Mouse (Mus musculus): Measurements from ENCODE around the gene Ccdc124. TPM values are rescaled to one million over a fixed set of nuclear protein-coding genes. Genes with fewer than 3 reads are reported as not detected.

Ccdc124 gene
- polyA plus RNA-seq, 1 experiment from 2014 or later: 173 TPM

- Histone ChIP-seq H3K9me3 (no peaks in the 10 kb centered on the region), H3K36me3 (replicated peaks) (no peaks in the 10 kb centered on the region), H3K4me1 (peaks cover 20% of the 10 kb centered on the region), H3K4me3 (no peak overlapping the region), H3K27me3 (replicated peaks; ENCODE audit: low read depth, poor library complexity, severe bottlenecking) (0 out of 2 replicates have a peak, but pooled peaks cover 9% of the 10 kb centered on the region), H3K27ac (replicated peaks) (no peak overlapping the region)
- 47% methylated on average over 2 of the region's 2 CpGs for WGBS
- DNase-seq (ENCODE audit: low spot score): peak; percentile 8
These were observed 4.4 kb upstream of the Ccdc124 start for GRCm38 (mm10) chr8:70878178-70878577.

GRCm38 (mm10) chr8:70876382-70876781 is 2.6 kb upstream of the Ccdc124 start:
- Histone ChIP-seq H3K27me3 (replicated peaks; ENCODE audit: low read depth, poor library complexity, severe bottlenecking) (0 out of 2 replicates have a peak, but pooled peaks cover 9% of the 10 kb centered on the region), H3K36me3 (replicated peaks) (no peaks in the 10 kb centered on the region), H3K4me3 (no peak overlapping the region), H3K9me3 (no peaks in the 10 kb centered on the region), H3K27ac (replicated peaks) (no peak overlapping the region), H3K4me1 (peaks cover 32% of the 10 kb centered on the region)
- DNase-seq (ENCODE audit: low spot score): no peak
- WGBS: 61% methylated on average over 4 of the region's 4 CpGs

- 90% methylated on average over 13 of the region's 13 CpGs for WGBS
- H3K4me1 ChIP-seq: peaks cover 26% of the 10 kb centered on the region
- no peaks in the 10 kb centered on the region for H3K36me3 ChIP-seq (replicated peaks)
- 0 out of 2 replicates have a peak overlapping the region, but pooled peaks have one; percentile 72 for H3K4me3 ChIP-seq
- DNase-seq (ENCODE audit: low spot score): no peak
- H3K27ac ChIP-seq (replicated peaks): peak overlapping the region; percentile 41
- H3K9me3 ChIP-seq: no peaks in the 10 kb centered on the region
- H3K27me3 ChIP-seq (replicated peaks; ENCODE audit: low read depth, poor library complexity, severe bottlenecking): no peaks in the 10 kb centered on the region
These were observed 706 bp upstream of the Ccdc124 start for GRCm38 (mm10) chr8:70874441-70874840.

GRCm38 (mm10) chr8:70872643-70873363 is 932 bp downstream of the Ccdc124 start:
- H3K36me3 ChIP-seq (replicated peaks): peaks cover 9% of the 10 kb centered on the region
- peak overlapping the region; percentile 91 for H3K27ac ChIP-seq (replicated peaks)
- DNase-seq (ENCODE audit: low spot score): no peak
- H3K4me1 ChIP-seq: peaks cover 42% of the 10 kb centered on the region
- H3K4me3 ChIP-seq: peak overlapping the region; percentile 72
- H3K9me3 ChIP-seq: no peaks in the 10 kb centered on the region
- WGBS: 5% methylated on average over 31 of the region's 31 CpGs
- no peaks in the 10 kb centered on the region for H3K27me3 ChIP-seq (replicated peaks; ENCODE audit: low read depth, poor library complexity, severe bottlenecking)

GRCm38 (mm10) chr8:70871195-70871807 is 2.4 kb downstream of the Ccdc124 start:
- WGBS: 87% methylated on average over 5 of the region's 5 CpGs
- peak overlapping the region; percentile 14 for H3K4me3 ChIP-seq
- peaks cover 50% of the 10 kb centered on the region for H3K4me1 ChIP-seq
- no peaks in the 10 kb centered on the region for H3K27me3 ChIP-seq (replicated peaks; ENCODE audit: low read depth, poor library complexity, severe bottlenecking)
- H3K27ac ChIP-seq (replicated peaks): no peak overlapping the region
- peaks cover 16% of the 10 kb centered on the region for H3K36me3 ChIP-seq (replicated peaks)
- no peaks in the 10 kb centered on the region for H3K9me3 ChIP-seq
- no peak for DNase-seq (ENCODE audit: low spot score)

- H3K4me3 ChIP-seq: peak overlapping the region; percentile 49
- peak; percentile 83 for DNase-seq (ENCODE audit: low spot score)
- peak overlapping the region; percentile 80 for H3K27ac ChIP-seq (replicated peaks)
- peaks cover 16% of the 10 kb centered on the region for H3K36me3 ChIP-seq (replicated peaks)
- peaks cover 66% of the 10 kb centered on the region for H3K4me1 ChIP-seq
- H3K27me3 ChIP-seq (replicated peaks; ENCODE audit: low read depth, poor library complexity, severe bottlenecking): no peaks in the 10 kb centered on the region; the same call in 1 of the 2 replicates
- no peaks in the 10 kb centered on the region for H3K9me3 ChIP-seq
- 51% methylated on average over 16 of the region's 16 CpGs for WGBS
These were observed 4.1 kb downstream of the Ccdc124 start for GRCm38 (mm10) chr8:70869601-70870041.

- Histone ChIP-seq H3K9me3 (no peaks in the 10 kb centered on the region), H3K36me3 (replicated peaks) (peaks cover 16% of the 10 kb centered on the region), H3K4me1 (peaks cover 71% of the 10 kb centered on the region), H3K27me3 (replicated peaks; ENCODE audit: low read depth, poor library complexity, severe bottlenecking) (peaks cover 4% of the 10 kb centered on the region; the same call in 1 of the 2 replicates), H3K27ac (replicated peaks) (peak overlapping the region; percentile 80), H3K4me3 (peak overlapping the region; percentile 49)
- WGBS: 39% methylated on average over 5 of the region's 5 CpGs
- no peak for DNase-seq (ENCODE audit: low spot score)
These were observed 4.5 kb downstream of the Ccdc124 start for GRCm38 (mm10) chr8:70869199-70869571.

GRCm38 (mm10) chr8:70868559-70869198 is 5.1 kb downstream of the Ccdc124 start:
- Histone ChIP-seq H3K27ac (replicated peaks) (peak overlapping the region; percentile 80), H3K4me1 (peaks cover 71% of the 10 kb centered on the region), H3K9me3 (no peaks in the 10 kb centered on the region), H3K4me3 (peak overlapping the region; percentile 49), H3K36me3 (replicated peaks) (peaks cover 16% of the 10 kb centered on the region), H3K27me3 (replicated peaks; ENCODE audit: low read depth, poor library complexity, severe bottlenecking) (peaks cover 9% of the 10 kb centered on the region)
- WGBS: 13% methylated on average over 40 of the region's 40 CpGs
- peak; percentile 84 for DNase-seq (ENCODE audit: low spot score)

- H3K4me1 ChIP-seq: peaks cover 78% of the 10 kb centered on the region
- peaks cover 30% of the 10 kb centered on the region for H3K27me3 ChIP-seq (replicated peaks; ENCODE audit: low read depth, poor library complexity, severe bottlenecking)
- H3K36me3 ChIP-seq (replicated peaks): peaks cover 16% of the 10 kb centered on the region
- no peaks in the 10 kb centered on the region for H3K9me3 ChIP-seq
- H3K27ac ChIP-seq (replicated peaks): peak overlapping the region; percentile 96; the same call in 1 of the 2 replicates
- 83% methylated on average over 7 of the region's 7 CpGs for WGBS
- DNase-seq (ENCODE audit: low spot score): no peak
- peak overlapping the region; percentile 66 for H3K4me3 ChIP-seq
These were observed 7.2 kb downstream of the Ccdc124 start for GRCm38 (mm10) chr8:70866566-70866965.

GRCm38 (mm10) chr8:70866001-70866520 is 7.7 kb downstream of the Ccdc124 start:
- 9% methylated on average over 12 of the region's 12 CpGs for WGBS
- H3K4me1 ChIP-seq: peaks cover 79% of the 10 kb centered on the region
- no peaks in the 10 kb centered on the region for H3K9me3 ChIP-seq

GRCm38 (mm10) chr8:70865350-70866000 is 8.3 kb downstream of the Ccdc124 start:
- DNase-seq (ENCODE audit: low spot score): peak; percentile 100
- no peaks in the 10 kb centered on the region for H3K9me3 ChIP-seq
- peak overlapping the region; percentile 96 for H3K27ac ChIP-seq (replicated peaks)
- H3K27me3 ChIP-seq (replicated peaks; ENCODE audit: low read depth, poor library complexity, severe bottlenecking): peaks cover 39% of the 10 kb centered on the region
- H3K36me3 ChIP-seq (replicated peaks): peaks cover 16% of the 10 kb centered on the region
- WGBS: under 1% methylated on average over 46 of the region's 46 CpGs
- H3K4me1 ChIP-seq: peaks cover 77% of the 10 kb centered on the region
- peak overlapping the region; percentile 66 for H3K4me3 ChIP-seq

More at GRCm38 (mm10) chr8:70866001-70866520, 7.7 kb downstream of the Ccdc124 start:
- DNase-seq (ENCODE audit: low spot score): no peak
- Histone ChIP-seq H3K36me3 (replicated peaks) (peaks cover 16% of the 10 kb centered on the region), H3K27me3 (replicated peaks; ENCODE audit: low read depth, poor library complexity, severe bottlenecking) (peaks cover 35% of the 10 kb centered on the region), H3K27ac (replicated peaks) (peak overlapping the region; percentile 96), H3K4me3 (peak overlapping the region; percentile 66)

- H3K9me3 ChIP-seq: no peaks in the 10 kb centered on the region
- H3K27ac ChIP-seq (replicated peaks): peak overlapping the region; percentile 96
- H3K36me3 ChIP-seq (replicated peaks): peaks cover 16% of the 10 kb centered on the region
- WGBS: under 1% methylated on average over 24 of the region's 24 CpGs
- peaks cover 76% of the 10 kb centered on the region for H3K4me1 ChIP-seq
- DNase-seq (ENCODE audit: low spot score): peak; percentile 74
- H3K4me3 ChIP-seq: peak overlapping the region; percentile 66
- H3K27me3 ChIP-seq (replicated peaks; ENCODE audit: low read depth, poor library complexity, severe bottlenecking): peaks cover 44% of the 10 kb centered on the region
These were observed 9.0 kb downstream of the Ccdc124 start for GRCm38 (mm10) chr8:70864712-70865221.

Measured in embryonic facial prominence, embryonic 10.5 days (tissue).